Mouse (Mus musculus): ENCODE data around the gene Agmo.

Agmo gene

DNA sequence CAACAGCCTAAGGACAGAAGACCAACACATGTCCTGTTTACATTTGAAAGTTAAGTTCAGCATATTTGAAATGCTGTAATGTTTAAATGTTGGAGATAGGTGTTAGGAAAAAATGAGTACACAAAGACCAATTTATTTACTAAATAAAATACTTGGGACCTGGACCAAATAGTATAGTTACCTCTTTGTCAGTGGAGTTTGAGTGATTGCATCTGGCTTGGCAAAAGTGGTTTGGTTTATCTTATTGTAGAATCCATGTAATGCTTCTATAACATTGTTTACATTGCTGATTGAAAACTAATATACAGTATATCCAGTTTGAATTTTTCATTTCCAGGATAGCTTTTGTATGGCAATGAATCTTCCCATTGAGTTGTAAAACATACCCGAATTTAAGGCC lies 193.0 kb downstream of the Agmo start:
- DNase-seq (ENCODE audit: low spot score): no peak

DNA sequence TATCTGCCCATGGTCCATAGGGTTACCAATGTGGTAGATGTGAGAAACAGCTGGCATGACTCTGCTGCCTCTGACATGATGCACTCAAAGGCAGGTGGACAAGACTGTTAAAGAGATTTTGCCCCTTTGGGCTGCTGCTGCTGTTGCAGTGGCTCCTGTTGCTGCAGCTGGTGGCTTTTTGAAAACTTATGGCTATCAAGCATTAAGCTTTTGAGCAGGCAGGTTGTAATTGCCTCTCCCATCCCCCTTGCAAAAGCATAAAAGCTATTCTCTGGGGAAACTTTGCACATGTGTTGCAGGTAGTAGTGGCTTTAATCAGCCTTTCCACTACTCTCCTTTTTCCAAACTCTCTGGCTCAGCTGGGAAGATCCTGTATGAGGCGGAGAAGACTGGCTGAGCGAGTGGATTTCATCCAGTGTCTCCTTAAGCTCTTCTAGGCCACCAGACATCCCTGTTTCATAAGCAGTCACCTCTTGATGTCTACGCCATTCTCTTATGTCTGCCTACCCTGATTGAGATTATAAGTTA lies 201.1 kb downstream of the Agmo start:
- DNase-seq (ENCODE audit: low spot score): no peak

DNA sequence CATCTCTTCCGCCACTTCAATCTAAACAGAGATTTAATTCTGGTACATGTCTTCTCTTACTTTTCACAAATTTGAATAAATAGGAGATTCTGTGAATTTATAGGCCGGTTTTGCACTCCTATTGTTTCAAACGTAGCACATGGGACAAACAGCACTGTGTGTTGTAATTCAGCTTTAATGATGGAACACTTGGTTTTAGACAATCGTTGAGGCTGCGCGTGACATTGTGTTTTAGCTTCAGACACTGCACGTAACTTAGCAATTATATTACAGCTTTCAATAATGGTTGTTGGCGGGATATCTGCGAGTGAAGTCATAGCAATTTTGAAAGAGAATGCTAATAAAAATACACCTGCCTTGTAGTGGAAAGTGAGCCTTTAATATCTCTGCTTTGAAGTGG lies 203.8 kb downstream of the Agmo start:
- no peak for DNase-seq (ENCODE audit: low spot score)

DNA sequence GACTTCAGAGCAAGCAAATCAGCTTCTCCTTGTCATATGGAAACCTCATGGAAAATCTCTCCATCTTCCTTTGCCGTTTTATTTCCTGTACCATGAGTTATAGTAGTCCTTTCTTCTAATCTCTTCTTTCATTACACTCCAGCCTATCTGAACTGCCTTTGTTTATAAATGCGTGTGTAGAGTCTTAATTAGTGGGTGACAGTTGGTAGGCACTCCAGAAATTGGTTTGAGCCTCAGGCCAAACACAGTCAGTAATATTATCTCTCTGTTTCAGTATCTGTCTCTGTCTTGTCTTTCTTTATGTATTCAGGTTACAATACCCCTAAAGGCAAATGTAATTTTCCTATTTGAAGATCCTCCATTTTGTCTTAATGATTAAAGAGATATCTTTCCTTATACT lies 208.2 kb downstream of the Agmo start:
- DNase-seq (ENCODE audit: low spot score): no peak

DNA sequence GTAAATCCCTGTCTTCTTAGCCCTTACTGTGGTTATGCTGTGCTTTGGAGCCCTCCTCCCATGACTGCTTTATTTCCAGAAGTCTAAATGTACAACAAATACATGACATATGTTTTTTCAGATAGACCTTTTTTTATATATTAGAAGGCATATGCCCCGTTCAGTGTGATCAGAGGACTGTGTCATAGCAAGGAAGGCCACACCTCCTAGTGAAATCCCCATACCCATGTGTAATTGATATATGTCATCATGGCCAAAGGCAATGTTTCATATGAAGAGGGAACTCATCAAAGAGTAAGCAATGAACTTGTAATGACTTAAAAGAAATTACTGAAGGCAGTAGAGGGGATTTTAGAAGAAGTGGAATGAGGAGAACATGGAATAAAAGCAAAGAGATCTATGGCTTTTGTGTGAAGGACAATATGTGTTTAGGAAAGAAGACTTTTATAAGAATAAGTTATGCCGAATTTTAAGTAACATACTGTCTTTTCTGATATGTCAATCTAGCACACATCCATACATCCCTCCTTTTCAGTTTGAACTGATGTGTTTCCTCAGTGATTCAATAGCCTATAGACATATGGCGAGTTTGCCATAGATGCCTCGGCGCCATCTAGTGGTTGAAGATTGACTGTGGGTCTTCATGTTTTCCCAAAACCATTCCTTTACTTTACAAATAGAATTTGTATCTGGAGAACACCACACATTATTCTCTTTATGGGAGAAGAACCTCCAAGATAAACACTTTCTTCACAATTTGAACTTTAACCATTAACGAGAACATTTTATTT lies 209.1 kb downstream of the Agmo start:
- peak; percentile 38 for DNase-seq (ENCODE audit: low spot score)

DNA sequence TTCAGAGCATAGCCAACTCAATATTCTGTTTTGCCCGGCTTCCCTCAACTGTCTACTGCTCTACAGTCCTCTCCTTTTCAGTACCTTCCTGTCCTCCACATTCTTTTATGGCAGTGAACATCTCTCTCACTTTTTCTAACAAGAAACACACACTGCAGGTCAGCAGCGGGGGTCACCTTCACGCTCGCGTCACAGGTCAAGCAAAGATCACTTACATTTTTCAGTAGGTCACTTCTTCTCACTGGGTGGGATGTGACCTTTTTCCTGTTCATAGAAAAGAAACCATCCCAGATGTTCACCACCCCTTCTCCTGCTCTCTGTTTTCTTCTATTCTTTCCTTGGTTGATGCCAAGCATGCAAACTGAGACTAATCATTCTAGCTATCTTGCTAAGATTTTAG lies 230.2 kb downstream of the Agmo start:
- DNase-seq (ENCODE audit: low spot score): no peak

DNA sequence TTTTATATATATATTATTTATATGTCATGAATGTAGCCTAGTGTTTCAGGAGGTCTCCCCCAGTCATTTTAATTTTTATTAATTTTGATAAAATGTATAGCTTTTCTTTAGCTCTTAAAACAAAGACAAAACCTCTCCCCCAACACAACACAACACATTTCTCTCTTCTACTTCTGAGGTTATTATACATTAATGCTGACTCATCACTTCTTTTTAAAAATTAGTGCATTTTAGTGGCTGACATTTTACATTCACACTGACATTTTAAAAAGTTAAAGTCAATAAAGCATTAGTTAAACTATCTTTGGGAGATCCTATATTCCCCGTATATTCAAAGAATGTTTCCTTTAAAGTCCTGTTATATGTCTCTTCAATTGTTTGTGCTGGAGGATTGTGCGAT lies 235.4 kb downstream of the Agmo start:
- no peak for DNase-seq (ENCODE audit: low spot score)

DNA sequence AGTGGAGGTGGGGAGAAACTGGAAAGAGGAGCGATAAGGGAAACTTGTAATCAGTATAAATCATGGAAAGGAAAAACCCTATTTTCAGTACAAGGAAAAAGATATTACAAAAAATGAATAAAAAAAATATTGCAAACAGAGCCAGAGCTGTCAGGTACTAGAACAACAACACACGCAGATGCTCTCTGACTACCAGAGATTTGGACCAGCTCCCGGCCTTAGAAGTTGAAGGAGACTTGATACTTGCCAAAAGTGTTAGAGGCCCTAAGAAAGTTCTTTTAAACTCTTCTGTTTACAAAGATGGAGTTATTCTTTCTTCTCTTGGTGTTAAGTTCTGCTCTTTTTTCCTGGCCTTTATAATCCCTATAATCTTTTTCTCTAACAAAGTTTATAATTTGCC lies 246.6 kb downstream of the Agmo start:
- DNase-seq (ENCODE audit: low spot score): no peak

DNA sequence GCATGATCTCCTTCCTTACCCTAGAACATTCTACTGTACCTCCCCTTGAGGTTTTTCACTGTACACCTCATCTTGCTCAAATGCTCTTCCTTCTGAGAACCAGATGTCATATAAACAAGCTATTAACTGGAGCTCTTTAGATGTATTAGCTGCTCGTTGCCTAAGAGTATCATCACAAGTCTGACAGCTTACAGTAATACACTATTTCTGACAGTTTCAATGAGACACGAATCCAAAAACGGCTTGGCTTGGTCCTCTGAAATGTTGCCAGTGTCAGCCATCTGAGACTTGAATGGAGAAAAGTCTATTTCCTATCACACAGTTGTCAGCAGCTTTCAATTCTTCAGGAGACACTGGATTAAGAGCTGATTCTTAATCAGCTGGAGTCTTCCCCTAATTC lies 257.4 kb downstream of the Agmo start:
- no peak for DNase-seq (ENCODE audit: low spot score)

DNA sequence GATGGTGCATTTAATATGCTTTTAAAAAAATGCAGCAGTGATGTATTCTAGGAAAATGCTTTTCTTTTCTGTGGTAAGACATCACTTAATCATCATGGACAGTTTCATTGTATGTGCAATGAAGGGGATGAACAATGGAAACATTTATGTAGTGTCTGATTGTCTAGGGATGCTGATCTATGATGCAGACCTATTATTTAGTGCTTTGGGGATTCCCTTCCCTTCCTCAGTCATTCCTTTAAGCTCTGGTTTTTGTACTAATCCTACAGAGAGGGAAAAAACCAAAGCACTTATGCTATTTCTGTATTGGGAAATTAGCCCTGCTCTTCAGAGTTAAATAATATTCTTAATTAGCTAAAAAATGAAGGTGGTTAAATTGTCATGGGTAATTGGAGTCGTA lies 266.0 kb downstream of the Agmo start:
- DNase-seq (ENCODE audit: low spot score): no peak

DNA sequence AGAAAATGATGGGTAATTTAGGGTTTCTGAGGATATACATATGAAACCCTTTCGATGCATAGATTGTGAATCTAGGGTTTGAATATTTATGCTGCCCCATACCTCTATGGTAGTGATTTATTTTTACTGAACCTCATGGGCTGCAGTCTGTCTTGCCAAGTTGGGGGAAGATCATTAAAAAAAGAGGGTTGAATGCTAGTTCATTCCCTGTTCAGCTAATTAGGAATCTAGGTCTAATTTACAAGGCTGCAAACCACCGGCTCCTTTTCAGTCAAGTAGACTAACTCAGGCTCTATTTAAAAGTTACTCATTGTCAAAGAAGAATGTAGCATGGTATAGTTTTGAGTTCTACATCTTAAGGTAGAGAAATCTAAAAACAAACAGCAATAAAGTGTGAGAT lies 266.4 kb downstream of the Agmo start:
- DNase-seq (ENCODE audit: low spot score): no peak

DNA sequence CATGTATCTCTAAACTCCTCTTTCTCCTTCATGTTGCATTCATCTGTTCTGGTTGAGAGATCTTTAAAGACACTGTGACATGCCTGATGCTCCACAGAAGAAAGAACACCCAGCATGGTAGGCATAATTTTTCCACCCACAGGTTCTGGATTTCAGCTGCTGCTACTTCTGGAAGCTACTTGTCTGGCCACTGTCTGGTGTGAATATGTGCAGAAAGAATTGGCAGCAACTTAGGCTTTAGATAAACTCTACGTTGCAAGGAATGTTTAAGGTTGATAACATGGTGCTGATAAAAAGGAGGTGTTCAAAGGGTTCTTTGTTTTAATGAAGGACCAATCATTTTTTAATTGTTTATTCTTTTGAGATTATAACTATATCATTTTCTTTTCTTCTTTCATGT lies 280.3 kb downstream of the Agmo start:
- peak; percentile 16 for DNase-seq (ENCODE audit: low spot score)

DNA sequence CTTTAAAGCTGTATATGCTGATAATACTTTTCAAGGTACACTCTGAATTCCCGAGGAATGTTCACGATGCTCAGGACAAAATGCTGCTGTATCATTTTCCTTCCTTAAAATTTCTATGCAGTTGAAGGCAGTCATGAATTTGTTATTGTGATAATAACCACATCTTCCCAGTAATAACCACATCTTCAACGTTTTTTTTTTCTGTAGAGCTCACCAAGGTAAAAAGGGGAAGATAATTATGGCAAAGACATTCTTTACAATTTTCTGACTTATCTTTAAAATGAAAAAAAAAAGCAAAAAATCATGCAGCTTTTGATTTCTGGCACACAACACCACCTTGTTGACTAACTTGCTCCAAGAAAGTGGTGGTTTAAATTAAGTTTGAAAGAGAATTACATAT lies 283.2 kb downstream of the Agmo start:
- DNase-seq (ENCODE audit: low spot score): no peak

DNA sequence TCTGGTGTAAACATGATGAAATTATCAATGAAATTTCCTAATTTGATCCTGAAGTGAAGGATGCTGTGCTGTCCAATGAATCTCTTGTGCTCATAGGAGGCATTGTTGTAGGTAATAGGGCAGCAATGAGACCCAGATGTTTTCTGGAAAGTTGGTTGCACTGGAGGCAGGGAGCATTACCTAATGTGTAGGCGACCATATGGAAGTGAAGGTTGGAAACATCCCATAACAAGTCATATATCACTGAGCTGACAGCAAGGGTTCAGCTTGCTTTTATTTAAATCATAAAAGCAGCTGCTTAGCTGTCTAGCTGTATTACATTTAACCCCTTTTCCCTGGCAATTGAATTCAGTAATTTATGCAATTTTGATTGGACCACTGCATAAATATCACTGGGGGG lies 299.6 kb downstream of the Agmo start:
- no peak for DNase-seq (ENCODE audit: low spot score)

DNA sequence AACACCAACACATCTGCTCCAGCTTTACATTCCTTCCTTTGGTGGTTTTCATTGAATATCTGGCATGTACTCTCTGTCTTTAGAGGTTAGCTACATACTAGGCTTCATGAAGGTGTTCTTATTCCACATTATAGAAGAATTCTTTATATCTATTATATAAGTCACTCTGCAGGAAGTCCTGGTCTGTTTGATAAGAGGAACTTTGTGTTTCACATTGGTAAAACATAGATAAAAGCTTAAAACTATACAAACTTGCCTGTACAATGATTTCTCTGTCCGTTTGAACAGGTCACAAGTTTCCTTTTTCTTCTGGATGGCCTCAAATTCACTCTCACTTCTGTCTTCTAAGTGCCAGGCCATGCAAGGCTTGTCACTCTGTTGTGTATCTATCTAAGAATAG lies 316.8 kb downstream of the Agmo start:
- no peak for DNase-seq (ENCODE audit: low spot score)

DNA sequence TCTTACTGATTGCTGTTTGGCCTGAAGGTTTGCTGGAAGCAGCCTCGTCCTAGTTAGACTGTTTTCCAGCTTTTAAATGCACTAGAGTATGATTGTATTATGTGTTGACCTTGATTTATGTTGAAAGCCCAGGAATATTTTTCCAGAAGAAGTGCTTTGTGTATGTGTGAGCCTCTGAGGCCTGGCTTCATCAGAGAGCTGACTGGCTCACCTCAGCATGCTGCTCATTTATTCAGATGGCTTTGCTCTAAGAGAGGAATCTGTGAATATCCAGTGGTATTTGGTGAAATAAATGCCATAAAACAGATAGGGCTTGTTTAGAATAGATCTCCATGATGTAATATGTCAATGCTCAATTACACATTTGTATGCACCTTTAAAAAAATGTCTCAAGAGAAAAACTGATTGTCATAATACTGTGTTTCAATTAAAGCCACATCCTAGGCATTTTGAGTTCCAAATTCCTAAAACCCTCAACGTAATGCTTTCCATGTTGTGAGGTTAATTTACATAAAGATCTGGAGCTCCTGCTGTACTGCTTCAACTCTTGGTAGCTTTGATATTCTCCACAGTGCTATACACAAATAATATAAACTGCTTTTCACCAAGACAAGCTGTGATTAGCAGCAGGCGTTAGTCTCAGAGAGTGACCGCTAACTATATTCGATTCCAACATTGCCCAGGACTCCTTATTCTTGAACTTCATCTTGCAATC lies 324.6 kb downstream of the Agmo start:
- no peak for DNase-seq (ENCODE audit: low spot score)

DNA sequence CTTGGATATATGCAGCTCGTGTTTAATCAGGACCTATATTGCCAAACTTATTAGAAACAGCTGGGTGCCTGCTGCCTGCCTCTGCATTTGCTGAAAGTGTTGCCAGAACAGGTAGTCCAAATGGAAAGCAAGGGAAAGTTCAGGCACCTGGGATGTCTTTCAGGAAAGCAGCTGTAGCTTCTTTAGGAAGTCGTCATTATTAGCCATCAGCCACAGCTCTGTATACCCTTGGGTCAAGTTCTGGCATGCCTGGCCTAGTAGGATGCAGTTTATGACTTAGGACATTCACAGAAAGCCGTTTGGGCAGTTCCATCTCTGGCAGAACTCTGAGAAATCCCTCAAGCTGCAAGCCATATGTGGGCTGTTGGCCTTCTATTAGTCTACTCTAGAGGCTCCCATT lies 330.5 kb downstream of the Agmo start:
- no peak for DNase-seq (ENCODE audit: low spot score)

DNA sequence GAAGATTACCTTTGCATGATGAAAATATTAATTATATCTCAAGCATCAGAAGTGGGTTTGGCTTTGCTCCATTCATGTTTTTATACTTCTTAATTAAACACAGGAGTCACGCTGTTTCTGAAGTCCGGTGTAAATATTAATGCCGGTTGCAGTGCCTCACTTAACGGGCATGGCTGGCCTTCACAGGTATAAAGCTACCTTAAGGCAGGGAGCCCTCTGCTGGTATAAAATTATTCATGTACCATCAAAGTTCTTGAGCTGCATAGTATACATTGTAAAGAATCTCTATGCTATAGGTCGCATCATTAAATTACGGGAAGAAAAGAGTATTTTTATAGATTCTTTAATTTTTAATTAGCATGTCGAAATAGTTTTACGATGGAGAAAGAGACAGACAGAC lies 341.3 kb downstream of the Agmo start:
- no peak for DNase-seq (ENCODE audit: low spot score)

DNA sequence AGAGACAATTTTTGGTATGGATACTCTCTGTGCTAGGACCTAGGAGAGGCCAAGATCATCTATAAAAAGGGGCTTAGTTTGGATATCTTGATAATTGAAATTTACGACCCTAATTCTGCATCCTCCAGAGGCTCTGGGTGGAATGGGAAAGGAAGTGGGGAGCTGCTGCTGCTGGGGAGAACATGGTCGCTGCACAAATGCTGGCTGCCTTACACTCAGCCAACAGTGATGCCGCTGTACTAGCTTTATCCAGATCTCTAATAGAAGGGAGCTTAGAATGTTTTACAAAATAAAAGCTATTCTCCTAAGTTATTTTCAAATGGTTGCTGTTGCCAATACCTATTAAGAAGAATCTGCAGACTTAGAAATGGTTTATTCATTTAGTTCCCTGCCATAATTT lies 351.4 kb downstream of the Agmo start:
- DNase-seq (ENCODE audit: low spot score): no peak

DNA sequence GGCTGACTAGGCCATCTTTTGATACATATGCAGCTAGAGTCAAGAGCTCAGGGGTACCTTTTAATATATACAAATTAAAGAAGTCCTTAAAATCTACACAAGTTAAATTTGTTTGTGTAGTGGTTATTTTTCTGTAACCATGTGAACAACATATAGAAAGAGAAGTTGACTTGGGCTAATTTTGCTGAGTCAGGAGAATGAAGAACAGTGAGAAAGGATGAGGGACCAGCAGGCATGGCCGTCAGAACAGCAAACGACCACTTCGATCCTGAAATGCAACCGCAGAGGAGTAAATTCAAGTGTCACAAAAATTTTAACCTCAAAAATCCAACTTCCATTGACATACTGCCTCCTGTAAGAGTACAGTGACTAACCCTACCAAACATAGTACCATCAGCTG lies 371.4 kb downstream of the Agmo start:
- no peak for DNase-seq (ENCODE audit: low spot score)

DNA sequence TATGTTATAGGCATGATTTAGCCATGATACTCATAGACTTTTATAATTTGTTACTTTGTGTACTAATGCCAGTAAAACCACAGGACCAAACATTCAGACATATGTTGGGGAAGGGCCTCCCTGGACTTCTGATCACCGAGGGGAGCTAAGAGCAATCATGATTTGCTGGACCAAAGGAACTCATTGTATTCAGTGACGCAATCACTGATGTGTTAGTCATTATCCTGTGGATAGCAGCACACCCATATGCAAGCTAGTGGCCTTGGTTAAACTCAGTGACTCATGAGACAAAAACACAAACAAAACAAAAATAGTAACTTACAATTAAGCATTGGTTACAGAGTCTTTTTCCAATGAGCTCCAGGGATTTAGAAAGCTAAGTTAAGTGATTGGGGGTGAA lies 373.3 kb downstream of the Agmo start:
- DNase-seq (ENCODE audit: low spot score): no peak

DNA sequence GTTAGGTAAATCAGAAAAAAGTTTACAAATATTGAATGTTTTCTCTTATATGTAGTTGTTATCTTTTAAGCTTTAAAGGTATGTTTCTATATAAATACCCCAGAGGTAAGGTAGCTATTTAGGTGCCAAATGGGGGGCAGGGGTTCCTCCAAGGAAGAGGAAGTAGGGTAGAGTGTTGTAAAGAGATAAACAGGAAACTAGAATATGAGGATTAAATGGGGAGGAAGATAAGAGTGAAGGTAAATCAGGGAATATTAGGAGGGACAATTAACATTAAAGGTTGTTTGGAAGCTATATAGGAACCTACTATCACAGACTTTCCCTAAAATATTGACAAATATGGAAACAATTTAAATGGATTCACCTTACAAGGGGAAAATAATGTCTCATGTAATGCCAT lies 382.6 kb downstream of the Agmo start:
- no peak for DNase-seq (ENCODE audit: low spot score)

All from left cerebral cortex, adult 11 months (tissue).